Mouse (Mus musculus) inflammation-experienced regulatory T-cells, adult 6 months (primary cell): ENCODE results near the gene Mmp28. TPM values are rescaled to one million over a fixed set of nuclear protein-coding genes. Genes with fewer than 3 reads are reported as not detected.

Experiments used
- ATAC-seq: one replicate; pipeline ENCODE4 v1.8.0; 2017
- polyA plus RNA-seq, 3 experiments: library from polyadenylated mRNA; unstranded; fragments of 100-300 nt; shearing (Covaris generic); gene quantifications; one replicate each; pipeline ENCODE4 v1.2.1; 2017

The Mmp28 gene
- polyA plus RNA-seq, 3 experiments from 2014 or later: not detected

DNA sequence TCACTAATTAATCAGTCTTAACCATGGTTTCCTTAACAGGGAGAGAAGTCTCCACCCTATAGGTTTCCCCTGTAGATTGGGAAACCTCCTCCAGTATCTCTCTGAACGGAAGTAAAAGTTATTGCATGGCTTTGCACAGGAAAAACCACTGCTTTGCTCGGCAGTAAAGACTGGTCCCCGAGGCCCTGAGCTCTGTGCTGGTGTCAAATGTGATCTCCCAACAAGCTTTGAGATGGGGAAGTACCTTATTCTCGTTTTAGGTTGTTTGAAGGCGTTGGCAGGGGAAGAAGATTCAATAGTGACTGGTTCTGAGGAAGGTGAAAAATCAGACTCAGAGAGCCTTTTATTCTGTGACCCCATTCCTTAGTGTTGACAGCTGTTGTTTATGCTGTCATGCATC is 64.1 kb downstream of the Mmp28 start:
- ATAC-seq: no peak

DNA sequence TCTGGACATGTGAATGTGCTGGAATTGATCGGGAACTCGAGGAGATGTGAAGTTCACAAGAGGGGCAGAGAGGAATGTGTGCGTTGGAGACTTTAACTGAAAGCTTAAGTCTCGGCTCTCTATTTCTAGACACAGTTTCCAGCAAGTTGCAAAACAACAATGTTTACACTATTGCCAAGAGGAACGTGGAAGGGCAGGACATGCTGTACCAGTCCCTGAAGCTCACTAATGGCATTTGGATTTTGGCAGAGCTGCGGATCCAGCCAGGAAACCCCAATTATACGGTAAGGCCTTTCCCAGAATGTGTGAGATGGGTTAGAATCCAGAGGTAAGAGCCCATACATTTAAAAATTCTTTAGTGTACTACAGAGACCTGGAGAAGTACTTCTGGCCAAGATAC is 65.2 kb downstream of the Mmp28 start:
- no peak for ATAC-seq

DNA sequence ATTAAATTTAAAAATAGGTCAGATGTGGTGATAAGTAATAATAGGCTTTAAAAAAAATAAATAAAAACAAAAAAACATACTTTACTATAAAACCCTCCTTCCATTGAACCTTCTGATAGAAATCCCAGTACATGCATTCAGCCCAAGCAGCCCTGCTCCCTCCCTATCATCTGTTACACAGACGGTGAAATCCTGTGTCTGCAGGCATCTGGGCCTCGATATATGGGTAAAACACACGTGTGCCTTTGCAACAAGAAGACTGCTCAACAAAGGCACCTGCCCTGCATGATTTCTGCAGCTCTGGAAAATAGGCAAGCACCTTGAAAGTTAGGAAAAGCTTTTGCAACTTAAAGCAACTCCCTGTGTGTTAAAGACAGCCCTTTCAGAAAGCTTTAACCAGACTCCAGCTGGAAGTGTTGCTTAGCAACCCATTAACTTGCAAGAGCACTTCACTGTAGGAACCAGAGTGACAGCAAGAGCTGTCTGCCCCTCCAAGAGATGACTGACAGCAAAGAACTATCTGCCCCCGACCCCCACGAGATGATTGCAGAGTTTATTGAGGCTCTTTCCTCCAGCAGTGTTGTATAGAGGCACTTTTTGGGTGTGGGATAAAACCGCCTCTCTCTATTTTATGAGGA is 68.0 kb downstream of the Mmp28 start:
- no peak for ATAC-seq

DNA sequence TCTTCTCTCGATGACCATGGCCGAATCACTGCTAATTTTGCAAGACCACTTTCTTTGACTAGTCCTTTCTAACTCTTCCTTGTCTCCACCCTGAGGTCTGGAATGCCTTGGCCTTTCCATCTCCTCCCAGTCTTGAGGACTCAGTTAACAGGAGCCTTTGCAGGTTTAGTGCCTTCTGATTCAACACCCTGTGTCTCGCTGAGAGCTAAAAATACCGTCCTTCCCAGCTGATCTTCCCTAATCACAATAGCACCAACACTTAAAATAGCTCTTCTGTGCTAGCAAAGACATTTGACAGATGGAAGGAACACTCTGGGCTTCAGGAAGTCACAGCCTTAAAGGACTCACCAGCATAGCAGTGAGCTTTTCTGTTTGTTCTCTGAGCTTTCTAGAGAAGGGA is 69.8 kb downstream of the Mmp28 start:
- no peak for ATAC-seq

Other genes with a start within 250 kb of the Mmp28 start
- under 1 TPM in 1 of 3 experiments, not detected in 2; 0.09 TPM for gene Slfn14, start 176.3 kb downstream of the Mmp28 start, polyA plus RNA-seq
- gene Ap2b1, start 164.0 kb downstream of the Mmp28 start, polyA plus RNA-seq: 10 to 100 TPM; 57.2 to 59.1 (median 57.7) TPM
- 10 to 100 TPM in 2 of 3 experiments, 1 to 10 TPM in 1; 8.4 to 15.4 (median 13.2) TPM for gene Pex12, start 160.5 kb downstream of the Mmp28 start, polyA plus RNA-seq
- not detected for gene Rasl10b, start 53.9 kb downstream of the Mmp28 start, polyA plus RNA-seq
- not detected for gene Gas2l2, start 33.6 kb downstream of the Mmp28 start, polyA plus RNA-seq
- 1 to 10 TPM in 1 of 3 experiments, under 1 TPM in 1, not detected in 1; 0.48 to 1.6 TPM for gene 1700020L24Rik, start 25.4 kb downstream of the Mmp28 start, polyA plus RNA-seq
- gene Taf15, start 10.0 kb upstream of the Mmp28 start, polyA plus RNA-seq: 10 to 100 TPM; 17.8 to 20.6 (median 19.4) TPM
- gene Heatr9, start 59.1 kb upstream of the Mmp28 start, polyA plus RNA-seq: 1 to 10 TPM in 1 of 3 experiments, under 1 TPM in 1, not detected in 1; 0.24 to 6.5 TPM
- 1,000 to 10,000 TPM in 1 of 3 experiments, 100 to 1,000 TPM in 2; 180 to 6,393 (median 256) TPM for gene Ccl5, start 67.4 kb upstream of the Mmp28 start, polyA plus RNA-seq
- not detected for gene Ccl9, start 115.6 kb upstream of the Mmp28 start, polyA plus RNA-seq
- gene Ccl6, start 130.0 kb upstream of the Mmp28 start, polyA plus RNA-seq: 1 to 10 TPM in 1 of 3 experiments, not detected in 2; 1.3 TPM
- not detected for gene Rpl9-ps1, start 182.6 kb upstream of the Mmp28 start, polyA plus RNA-seq
- gene Ccl3, start 186.3 kb upstream of the Mmp28 start, polyA plus RNA-seq: 10 to 100 TPM in 1 of 3 experiments, 1 to 10 TPM in 1, under 1 TPM in 1; 0.75 to 40.0 (median 1.2) TPM
- 100 to 1,000 TPM in 1 of 3 experiments, 1 to 10 TPM in 2; 6.4 to 184 (median 8.0) TPM for gene Ccl4, start 199.5 kb upstream of the Mmp28 start, polyA plus RNA-seq
- gene Wfdc17, start 240.9 kb upstream of the Mmp28 start, polyA plus RNA-seq: 1 to 10 TPM in 2 of 3 experiments, under 1 TPM in 1; 0.90 to 1.9 (median 1.4) TPM
- not detected for gene Wfdc18, start 245.9 kb upstream of the Mmp28 start, polyA plus RNA-seq